Mouse (Mus musculus) MEL (cell line): ENCODE data around the gene Slc22a23. TPM values are rescaled to one million over a fixed set of nuclear protein-coding genes. Genes with fewer than 3 reads are reported as not detected.

Experiments
- DNase-seq: peaks from one replicate; pipeline ENCODE4 v3.0.0; 2011; ENCODE audit warnings: low read depth, low spot score
- H3K27ac ChIP-seq: 2 replicates; pipeline ENCODE4 v1.5.1; 2012; ENCODE audit warnings: low read depth, mild to moderate bottlenecking, control low read depth, low read length, moderate library complexity; ENCODE audit not compliant: control insufficient read depth
- H3K27me3 ChIP-seq, 2 experiments: fragments of 150-350 bp in 1 of 2; sonication (generic) in 1 of 2; 2 replicates each; pipeline ENCODE4 v1.6.1; 2012; ENCODE audit warnings: low read length in 2 of 2, mild to moderate bottlenecking in 2 of 2, improper control_type of control experiment in 1 of 2, moderate library complexity in 1 of 2; ENCODE audit not compliant: insufficient read depth in 2 of 2, control insufficient read depth in 1 of 2
- H3K36me3 ChIP-seq, 2 experiments: 2 replicates each; pipeline ENCODE4 v1.6.1; 2012 to 2014; ENCODE audit warnings: low read length in 2 of 2, improper control_type of control experiment in 1 of 2, inconsistent platforms in 1 of 2, mild to moderate bottlenecking in 1 of 2; ENCODE audit not compliant: insufficient read depth in 2 of 2, control insufficient read depth in 1 of 2
- H3K4me1 ChIP-seq, 2 experiments: fragments of 150-350 bp in 1 of 2; sonication (generic) in 1 of 2; 2 replicates each; pipeline ENCODE4 v1.6.1; 2012; ENCODE audit warnings: low read length in 2 of 2, improper control_type of control experiment in 1 of 2, mild to moderate bottlenecking in 1 of 2; ENCODE audit not compliant: insufficient read depth in 2 of 2, control insufficient read depth in 1 of 2
- H3K4me3 ChIP-seq, 2 experiments: fragments of 150-350 bp in 1 of 2; sonication (generic) in 1 of 2; 2 replicates each; pipeline ENCODE4 v1.5.1; 2012; ENCODE audit warnings: low read depth in 2 of 2, low read length in 2 of 2, mild to moderate bottlenecking in 2 of 2, moderate library complexity in 2 of 2, control low read depth in 1 of 2, improper control_type of control experiment in 1 of 2; ENCODE audit not compliant: control insufficient read depth in 1 of 2, insufficient read depth in 1 of 2
- H3K79me2 ChIP-seq: 2 replicates; pipeline ENCODE4 v1.6.1; 2012; ENCODE audit warnings: mild to moderate bottlenecking, low read length, moderate library complexity; ENCODE audit not compliant: control insufficient read depth, poor library complexity, insufficient read depth
- H3K9ac ChIP-seq: 2 replicates; pipeline ENCODE4 v1.6.1; 2012; ENCODE audit warnings: low read depth, mild to moderate bottlenecking, control low read depth, low read length, moderate library complexity; ENCODE audit not compliant: control insufficient read depth, poor library complexity, severe bottlenecking
- H3K9me3 ChIP-seq: fragments of 150-350 bp; sonication (generic); replicated peaks from 2 replicates; pipeline ENCODE4 v1.6.1; 2012; ENCODE audit warnings: mild to moderate bottlenecking, low read length, improper control_type of control experiment, moderate library complexity; ENCODE audit not compliant: insufficient read depth
- BHLHE40 ChIP-seq: IDR thresholded peaks from 2 replicates; pipeline ENCODE4 v1.6.1; 2012; ENCODE audit warnings: low read depth, mild to moderate bottlenecking, inconsistent platforms, low read length, improper control_type of control experiment, borderline replicate concordance
- CHD1 ChIP-seq: IDR thresholded peaks from 2 replicates; pipeline ENCODE4 v1.6.1; 2012; ENCODE audit warnings: low read depth, mild to moderate bottlenecking, inconsistent platforms, low read length, improper control_type of control experiment
- CHD2 ChIP-seq: IDR thresholded peaks from 2 replicates; pipeline ENCODE4 v1.6.1; 2011; ENCODE audit warnings: low read length, improper control_type of control experiment
- E2F4 ChIP-seq: IDR thresholded peaks from 2 replicates; pipeline ENCODE4 v1.6.1; 2011; ENCODE audit warnings: low read depth, low read length, improper control_type of control experiment, borderline replicate concordance
- ELF1 ChIP-seq: IDR thresholded peaks from 2 replicates; pipeline ENCODE4 v1.6.1; 2014; ENCODE audit warnings: low read depth, mild to moderate bottlenecking, inconsistent platforms, low read length, improper control_type of control experiment, moderate library complexity
- EP300 ChIP-seq, 2 experiments: IDR thresholded peaks; 2 replicates each; pipeline ENCODE4 v1.6.1; 2011; ENCODE audit warnings: improper control_type of control experiment in 2 of 2, low read length in 2 of 2, low read depth in 1 of 2, mild to moderate bottlenecking in 1 of 2
- ETS1 ChIP-seq: IDR thresholded peaks from 2 replicates; pipeline ENCODE4 v1.6.1; 2012; ENCODE audit warnings: low read depth, mild to moderate bottlenecking, inconsistent platforms, low read length, improper control_type of control experiment, moderate library complexity
- KAT2A ChIP-seq: conservative IDR thresholded peaks from 2 replicates; pipeline ENCODE4 v1.6.1; 2012; ENCODE audit warnings: low read depth, low read length, improper control_type of control experiment, inconsistent platforms
- MAX ChIP-seq: IDR thresholded peaks from 2 replicates; pipeline ENCODE4 v1.6.1; 2011; ENCODE audit warnings: low read length, improper control_type of control experiment
- MEF2A ChIP-seq: IDR thresholded peaks from 2 replicates; pipeline ENCODE4 v1.6.1; 2014; ENCODE audit warnings: low read depth, mild to moderate bottlenecking, inconsistent platforms, low read length, improper control_type of control experiment; ENCODE audit not compliant: poor library complexity, insufficient replicate concordance, severe bottlenecking; ENCODE audit errors: extremely low read depth
- MYB ChIP-seq: IDR thresholded peaks from 2 replicates; pipeline ENCODE4 v1.6.1; 2011; ENCODE audit warnings: mild to moderate bottlenecking, low read depth, low read length, improper control_type of control experiment
- NELFE ChIP-seq: IDR thresholded peaks from 2 replicates; pipeline ENCODE4 v1.6.1; 2011; ENCODE audit warnings: low read depth, low read length, improper control_type of control experiment
- POLR2A ChIP-seq, 2 experiments: IDR thresholded peaks; 2 replicates each; pipeline ENCODE4 v1.6.1; 2011 to 2012; ENCODE audit warnings: low read length in 2 of 2, mild to moderate bottlenecking in 2 of 2, control low read depth in 1 of 2, improper control_type of control experiment in 1 of 2, low read depth in 1 of 2, moderate library complexity in 1 of 2; ENCODE audit not compliant: control insufficient read depth in 1 of 2, insufficient read depth in 1 of 2, poor library complexity in 1 of 2
- RCOR1 ChIP-seq: IDR thresholded peaks from 2 replicates; pipeline ENCODE4 v1.6.1; 2012; ENCODE audit warnings: low read depth, mild to moderate bottlenecking, inconsistent platforms, low read length, improper control_type of control experiment
- SIN3A ChIP-seq: IDR thresholded peaks from 2 replicates; pipeline ENCODE4 v1.6.1; 2012; ENCODE audit warnings: low read length, improper control_type of control experiment, inconsistent platforms
- SMC3 ChIP-seq: IDR thresholded peaks from 2 replicates; pipeline ENCODE4 v1.6.1; 2011; ENCODE audit warnings: low read depth, low read length, improper control_type of control experiment
- TAL1 ChIP-seq: IDR thresholded peaks from 2 replicates; pipeline ENCODE4 v1.6.1; 2012; ENCODE audit warnings: mild to moderate bottlenecking, inconsistent platforms, low read length, moderate library complexity, mixed read lengths
- TBP ChIP-seq: IDR thresholded peaks from 2 replicates; pipeline ENCODE4 v1.8.0; 2011; ENCODE audit warnings: low read depth, low read length, improper control_type of control experiment
- UBTF ChIP-seq: IDR thresholded peaks from 2 replicates; pipeline ENCODE4 v1.6.1; 2012; ENCODE audit warnings: low read depth, mild to moderate bottlenecking, inconsistent platforms, low read length, improper control_type of control experiment, moderate library complexity, borderline replicate concordance; ENCODE audit not compliant: insufficient read depth
- USF1 ChIP-seq: IDR thresholded peaks from 2 replicates; pipeline ENCODE4 v1.6.1; 2014; ENCODE audit warnings: low read depth, mild to moderate bottlenecking, inconsistent platforms, low read length, improper control_type of control experiment, moderate library complexity
- ZC3H11A ChIP-seq: IDR thresholded peaks from 2 replicates; pipeline ENCODE4 v1.6.1; 2012; ENCODE audit warnings: low read depth, mild to moderate bottlenecking, inconsistent platforms, low read length, improper control_type of control experiment
- ZKSCAN1 ChIP-seq: IDR thresholded peaks from 2 replicates; pipeline ENCODE4 v1.6.1; 2012; ENCODE audit warnings: low read depth, mild to moderate bottlenecking, inconsistent platforms, low read length, improper control_type of control experiment, moderate library complexity
- ZMIZ1 ChIP-seq: IDR thresholded peaks from 2 replicates; pipeline ENCODE4 v1.6.1; 2012; ENCODE audit warnings: low read depth, mild to moderate bottlenecking, inconsistent platforms, low read length, improper control_type of control experiment, moderate library complexity
- ZNF384 ChIP-seq: IDR thresholded peaks from 2 replicates; pipeline ENCODE4 v1.6.1; 2012; ENCODE audit warnings: low read depth, mild to moderate bottlenecking, inconsistent platforms, low read length, improper control_type of control experiment
- polyA plus RNA-seq, 2 experiments: library from polyadenylated mRNA; stranded (reverse) in 1 of 2; unstranded in 1 of 2; fragments of >175 nt in 1 of 2; fragments of >200 nt in 1 of 2; gene quantifications; 2 replicates each; pipeline versions ENCODE4 v1.2.1 to v1.2.4; 2012; ENCODE audit warnings: low replicate concordance in 2 of 2, low read depth in 1 of 2; ENCODE audit not compliant: insufficient read length in 2 of 2, insufficient read depth in 1 of 2, missing spikeins in 1 of 2
- total RNA-seq: library from RNA; depleted of rRNA; stranded (reverse); fragments of 300-350 nt; gene quantifications from 2 replicates; pipeline ENCODE4 v1.2.3, GENCODE M21; 2012

Gene Slc22a23
- total and polyA plus RNA-seq, 3 experiments: 22.2 to 24.3 TPM; not detected in 1

DNA sequence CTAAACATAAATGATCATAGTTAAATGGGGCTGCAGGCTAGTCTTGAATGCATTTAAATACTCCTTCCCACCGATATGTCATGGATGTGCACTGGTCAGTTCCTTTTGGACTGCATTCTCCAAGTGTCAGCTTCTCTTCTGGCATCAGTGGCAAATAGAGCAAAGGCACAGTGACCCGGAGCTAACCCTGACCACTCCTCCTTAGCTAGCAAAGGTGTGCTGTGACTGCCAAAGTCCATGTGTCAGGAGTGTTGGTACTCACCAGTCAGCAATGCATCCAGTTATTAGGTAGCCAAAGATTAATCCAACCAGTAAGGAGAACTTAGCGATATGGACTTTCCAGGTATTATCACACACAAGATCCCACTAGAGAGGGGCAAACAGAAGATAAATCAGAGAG is 40.1 kb downstream of the Slc22a23 start:
- Histone ChIP-seq H3K9me3 (no peaks in the 10 kb centered on the region), H3K4me3 (no peak overlapping the region), H3K9ac (no peak overlapping the region), H3K79me2 (peaks cover 16% of the 10 kb centered on the region), H3K27me3 (no peaks in the 10 kb centered on the region), H3K36me3 (peaks cover 14 to 22% of the 10 kb centered on the region in 2 experiments), H3K4me1 (peaks cover 11 to 19% of the 10 kb centered on the region in 2 experiments)
- no peak for DNase-seq
- TF ChIP-seq POLR2A (IDR thresholded peaks at IDR 0.05; ENCODE audit: control insufficient read depth in 1 of 2, insufficient read depth in 1 of 2, low read depth in 1 of 2, low read length in 2 of 2, poor library complexity in 1 of 2) (no peak), MEF2A (no peak), SMC3 (no peak)
- TF ChIP-seq, all 39 proteins: peak for 0
- H3K27ac ChIP-seq: no peak overlapping the region

DNA sequence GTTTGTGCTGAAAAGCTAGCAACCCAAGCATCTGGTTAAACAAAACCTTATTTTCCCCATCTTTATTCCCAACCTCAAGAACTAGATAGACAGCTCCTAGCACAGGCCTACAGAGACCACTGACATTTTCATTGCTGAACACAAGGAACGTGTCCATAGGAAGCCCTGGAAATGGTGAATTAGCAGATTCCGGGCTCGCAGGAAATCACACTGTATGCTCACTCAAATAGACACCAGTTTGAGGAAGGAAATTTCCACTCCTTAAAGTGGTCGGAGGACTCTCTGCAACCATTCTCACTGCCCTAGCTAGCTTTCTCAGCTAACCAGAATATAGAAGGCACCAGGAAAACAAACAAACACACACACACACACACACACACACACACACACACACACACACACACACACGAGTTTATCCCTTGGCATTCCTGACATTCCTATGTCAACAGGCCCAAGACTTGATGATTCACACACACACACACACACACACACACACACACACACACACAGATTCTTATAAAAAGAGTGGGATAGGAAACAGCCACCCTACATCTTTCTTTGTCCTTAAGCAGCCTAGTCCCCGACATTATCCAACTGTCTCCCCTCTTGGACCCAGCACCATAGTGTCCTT is 41.5 kb downstream of the Slc22a23 start:
- Histone ChIP-seq H3K9me3 (no peaks in the 10 kb centered on the region), H3K27ac (no peak overlapping the region), H3K9ac (no peak overlapping the region), H3K4me1 (peaks cover 0 to 10% of the 10 kb centered on the region in 2 experiments), H3K27me3 (no peaks in the 10 kb centered on the region), H3K36me3 (peaks cover 10 to 18% of the 10 kb centered on the region in 2 experiments), H3K4me3 (no peak overlapping the region), H3K79me2 (peaks cover 16% of the 10 kb centered on the region)
- TF ChIP-seq USF1 (no peak), RCOR1 (no peak), MYB (no peak), ZKSCAN1 (no peak), NELFE (no peak), EP300 (IDR thresholded peaks at IDR 0.05; ENCODE audit: low read depth in 1 of 2, low read length in 2 of 2) (no peak), KAT2A (no peak), E2F4 (no peak), SIN3A (no peak), POLR2A (IDR thresholded peaks at IDR 0.05; ENCODE audit: control insufficient read depth in 1 of 2, insufficient read depth in 1 of 2, low read depth in 1 of 2, low read length in 2 of 2, poor library complexity in 1 of 2) (no peak)
- DNase-seq: no peak

DNA sequence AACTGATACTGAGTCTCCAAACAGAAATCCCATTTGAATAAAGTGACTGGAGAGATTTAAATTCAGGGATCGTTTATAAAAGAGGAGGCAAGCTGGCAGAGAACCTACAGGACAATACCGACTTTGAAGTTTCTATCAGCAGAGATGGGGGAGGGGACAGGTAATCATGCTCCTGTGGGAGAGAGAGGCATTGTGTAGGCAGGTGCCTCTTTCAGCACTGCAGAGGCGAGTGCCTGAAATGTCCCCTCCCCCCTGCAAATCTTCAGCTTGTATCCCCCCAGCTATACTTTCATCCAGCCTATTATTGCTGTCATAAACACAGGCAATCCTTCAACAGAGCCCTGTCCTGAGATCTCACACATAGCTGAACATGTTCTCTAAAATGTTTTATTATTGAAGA is 43.4 kb downstream of the Slc22a23 start:
- no peak overlapping the region for H3K9ac ChIP-seq
- H3K79me2 ChIP-seq: peaks cover 5% of the 10 kb centered on the region; the same call in 1 of the 2 replicates
- no peak overlapping the region for H3K27ac ChIP-seq
- no peaks in the 10 kb centered on the region for H3K9me3 ChIP-seq
- H3K4me3 ChIP-seq: no peak overlapping the region
- no peaks in the 10 kb centered on the region for H3K27me3 ChIP-seq
- peaks cover 0 to 6% of the 10 kb centered on the region in 2 experiments; a peak in 3 of 4 replicates for H3K4me1 ChIP-seq
- peaks cover 0 to 30% of the 10 kb centered on the region in 2 experiments; a peak in 3 of 4 replicates for H3K36me3 ChIP-seq
- no peak for DNase-seq
- TF ChIP-seq TAL1 (no peak), ZC3H11A (no peak), BHLHE40 (no peak), ZKSCAN1 (no peak), MEF2A (no peak), CHD1 (no peak), TBP (no peak), MAX (no peak), ETS1 (no peak), RCOR1 (no peak), ELF1 (no peak), CHD2 (no peak), ZMIZ1 (no peak), UBTF (no peak), SIN3A (no peak), EP300 (IDR thresholded peaks at IDR 0.05; ENCODE audit: low read depth in 1 of 2, low read length in 2 of 2) (no peak), E2F4 (no peak), ZNF384 (no peak)
